Mouse (Mus musculus) brain, adult 2 months (tissue): ENCODE data around the gene Gm11627.

ENCODE experiments used
- DNase-seq: peaks from one replicate; pipeline ENCODE4 v3.0.0; 2011; ENCODE audit warnings: low read depth, low spot score

Gm11627 gene

GRCm38 (mm10) chr11:102602816-102603495 lies 23.7 kb upstream of the Gm11627 start:
- DNase-seq, result no peak

DNA sequence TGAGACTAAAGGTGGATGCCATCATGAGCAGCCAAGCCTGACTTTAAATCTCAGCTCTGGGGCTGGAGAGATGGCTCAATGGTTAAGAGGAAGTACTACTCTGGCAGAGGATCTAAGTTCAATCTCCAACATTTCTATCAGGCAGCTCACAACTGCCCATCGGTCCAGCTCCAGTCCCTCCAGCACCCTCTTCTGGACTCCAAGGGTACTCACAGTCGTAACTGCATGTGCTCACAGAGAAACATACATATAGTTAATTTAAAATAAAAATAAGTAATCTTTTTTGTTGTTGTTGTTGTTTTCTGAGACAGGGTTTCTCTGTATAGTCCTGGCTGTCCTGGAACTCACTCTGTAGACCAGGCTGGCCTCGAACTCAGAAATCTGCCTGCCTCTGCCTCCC lies 20.7 kb upstream of the Gm11627 start:
- no peak for DNase-seq

DNA sequence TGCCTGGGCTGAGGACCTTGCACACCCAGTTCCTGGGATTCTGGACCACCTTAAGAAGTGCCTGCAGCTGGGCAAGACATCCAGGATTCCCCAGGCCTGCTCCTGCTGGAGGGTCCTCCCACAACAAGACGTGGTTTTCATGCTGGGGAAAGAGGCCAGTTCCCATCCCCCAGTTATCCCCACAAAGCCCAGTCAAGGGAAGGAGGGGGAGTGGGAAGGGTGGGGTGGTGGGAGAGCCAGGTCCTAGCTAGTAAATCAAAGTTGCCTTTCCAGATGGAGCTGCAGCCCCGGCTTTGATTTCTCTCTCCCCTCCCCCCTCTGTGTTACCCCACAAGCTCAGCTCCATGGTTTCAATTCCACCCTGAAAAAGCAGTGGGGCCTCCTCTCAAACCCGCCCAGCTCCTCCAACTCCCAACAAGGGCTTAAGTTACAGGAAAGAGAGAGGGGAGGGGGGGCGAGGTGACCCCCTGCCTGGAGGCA lies 16.1 kb upstream of the Gm11627 start:
- DNase-seq, result no peak

DNA sequence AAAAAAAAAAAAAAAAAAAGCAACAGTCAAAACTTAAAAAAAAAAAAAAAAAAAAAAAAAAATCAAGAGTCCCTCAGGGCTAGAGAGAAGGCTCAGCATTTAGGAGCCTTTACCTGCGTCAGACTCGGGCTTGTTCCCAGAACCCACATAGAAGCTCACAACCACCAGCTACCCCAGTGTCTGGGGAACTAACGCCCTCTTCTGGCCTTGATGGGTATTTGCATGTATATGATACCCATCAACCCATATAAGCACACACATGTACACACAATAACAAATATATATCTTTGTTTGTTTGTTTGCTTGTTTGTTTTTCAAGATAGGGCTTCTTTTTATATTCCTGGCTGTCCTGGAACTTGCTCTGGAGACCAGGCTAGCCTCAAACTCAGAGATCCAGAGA lies 8.3 kb upstream of the Gm11627 start:
- no peak for DNase-seq

DNA sequence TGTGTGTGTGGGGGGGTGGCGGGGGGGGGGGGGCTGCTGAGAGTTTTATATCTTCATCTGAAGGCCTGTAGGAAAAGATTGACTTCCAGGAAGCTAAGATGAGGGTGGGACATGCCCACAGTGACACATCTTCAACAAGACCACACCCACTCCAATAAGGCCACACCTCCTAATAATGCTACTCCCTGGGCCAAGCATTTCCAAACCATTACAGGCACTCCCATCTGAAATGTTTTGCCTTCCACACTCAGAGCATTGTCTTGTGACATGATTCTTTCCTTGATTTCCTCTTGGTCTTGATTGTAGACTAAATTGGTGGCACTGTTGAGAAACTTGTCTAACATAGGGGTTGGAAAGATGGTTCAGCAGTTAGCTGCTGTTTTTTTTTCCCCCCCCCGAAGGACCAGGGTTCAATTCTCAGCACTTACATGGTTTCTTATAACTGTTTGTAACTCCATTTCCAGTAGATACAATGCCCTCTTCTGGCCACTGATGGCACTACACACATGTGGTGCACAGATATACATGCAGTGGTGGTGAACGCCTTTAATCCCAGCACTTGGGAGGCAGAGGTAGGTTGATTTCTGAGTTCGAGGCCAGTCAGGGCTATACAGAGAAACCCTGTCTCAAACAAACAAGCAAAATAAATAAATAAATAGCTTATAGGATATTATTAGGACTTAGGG lies 7.3 kb upstream of the Gm11627 start:
- no peak for DNase-seq

DNA sequence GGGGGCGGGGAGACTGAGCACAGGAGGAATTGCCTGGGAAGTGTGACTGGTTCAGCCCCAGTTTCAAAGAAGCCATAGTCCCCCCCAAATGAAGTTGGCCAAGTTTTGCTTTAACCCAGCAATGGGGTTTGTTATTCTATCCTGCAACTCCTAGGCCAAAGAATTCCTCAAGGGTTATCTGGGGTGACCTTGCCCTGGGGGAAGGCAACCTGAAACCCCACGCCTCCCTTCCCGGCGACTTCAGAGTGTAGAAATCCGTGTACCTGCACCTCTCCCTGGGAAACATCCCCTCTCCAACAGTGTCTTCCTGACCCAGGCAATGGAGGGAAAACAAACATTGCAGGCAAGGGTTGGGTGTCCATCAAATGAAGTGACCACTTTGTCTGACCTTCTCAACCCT lies 3.5 kb upstream of the Gm11627 start:
- no peak for DNase-seq

- no peak for DNase-seq
Observed at GRCm38 (mm10) chr11:102582016-102582610, 2.9 kb upstream of the Gm11627 start.

- DNase-seq, result no peak
Observed at GRCm38 (mm10) chr11:102581281-102582015, 2.2 kb upstream of the Gm11627 start.

- DNase-seq, result no peak
Observed at GRCm38 (mm10) chr11:102580034-102580330, 721 bp upstream of the Gm11627 start.

- peak; percentile 73 for DNase-seq
Observed at GRCm38 (mm10) chr11:102578341-102579118, 731 bp downstream of the Gm11627 start.

GRCm38 (mm10) chr11:102576050-102576754 lies 3.1 kb downstream of the Gm11627 start:
- DNase-seq, result no peak

DNA sequence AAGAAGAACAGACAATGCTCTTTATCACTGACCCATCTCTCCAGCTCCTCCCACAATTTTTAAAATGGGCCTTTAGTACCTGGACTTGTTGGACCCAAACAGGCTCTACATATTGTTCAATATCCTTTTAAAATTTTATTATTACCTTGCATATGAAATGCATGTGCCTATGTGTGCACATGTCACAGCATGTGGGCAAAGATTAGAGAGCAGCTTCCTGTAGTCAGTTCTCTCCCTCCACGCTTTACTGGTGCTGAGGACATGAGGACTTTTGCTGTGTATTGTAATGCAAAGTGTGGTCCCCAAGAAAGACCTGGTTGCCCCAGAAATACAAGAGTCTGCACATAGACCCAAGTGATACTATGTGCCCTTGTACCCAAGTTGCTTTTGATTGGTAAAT lies 4.2 kb downstream of the Gm11627 start:
- no peak for DNase-seq

DNA sequence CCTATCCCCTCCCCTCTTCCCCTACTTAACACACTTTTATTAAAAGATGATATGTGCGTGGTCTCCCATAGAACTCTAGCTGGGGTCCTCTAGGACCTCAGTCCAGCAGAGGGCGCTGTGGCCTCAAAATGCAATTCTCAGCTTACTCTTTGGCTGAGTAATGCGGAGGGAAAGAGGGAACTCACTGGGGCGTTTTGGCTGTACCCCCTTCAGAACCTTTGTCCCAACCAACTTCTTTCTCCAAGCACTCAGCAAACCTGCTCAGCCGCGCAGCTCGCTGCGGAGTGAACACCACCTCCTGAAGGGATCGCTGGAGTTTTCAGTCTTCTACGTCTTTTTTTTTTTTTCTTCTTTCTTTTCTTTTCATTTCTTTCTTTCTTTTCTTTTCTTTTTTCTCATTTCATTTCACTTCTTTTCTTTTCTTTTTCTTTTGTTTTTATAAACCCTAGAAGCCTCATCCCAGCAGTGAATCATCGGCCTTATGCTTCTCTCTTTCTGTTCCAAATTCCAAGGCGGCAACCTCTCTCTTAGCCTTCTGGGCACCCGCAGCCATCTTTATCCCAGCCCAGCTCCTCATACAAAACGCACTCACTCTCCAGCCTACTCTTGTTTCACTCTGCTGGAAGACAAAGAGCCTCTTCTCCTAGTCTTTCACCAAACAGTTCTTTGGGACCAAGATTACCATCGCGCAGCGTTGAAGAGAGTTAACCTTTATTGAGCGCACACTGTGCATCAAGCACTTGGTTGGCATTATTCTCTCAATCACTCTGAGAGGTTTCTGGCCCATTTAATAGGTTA lies 6.2 kb downstream of the Gm11627 start:
- peak; percentile 88 for DNase-seq

- DNase-seq, result no peak
Observed at GRCm38 (mm10) chr11:102568756-102569377, 10.4 kb downstream of the Gm11627 start.

- DNase-seq, result no peak
Observed at GRCm38 (mm10) chr11:102568191-102568590, 11.1 kb downstream of the Gm11627 start.

GRCm38 (mm10) chr11:102567723-102568122 lies 11.5 kb downstream of the Gm11627 start:
- no peak for DNase-seq

- DNase-seq, result no peak
Observed at GRCm38 (mm10) chr11:102567157-102567556, 12.1 kb downstream of the Gm11627 start.

DNA sequence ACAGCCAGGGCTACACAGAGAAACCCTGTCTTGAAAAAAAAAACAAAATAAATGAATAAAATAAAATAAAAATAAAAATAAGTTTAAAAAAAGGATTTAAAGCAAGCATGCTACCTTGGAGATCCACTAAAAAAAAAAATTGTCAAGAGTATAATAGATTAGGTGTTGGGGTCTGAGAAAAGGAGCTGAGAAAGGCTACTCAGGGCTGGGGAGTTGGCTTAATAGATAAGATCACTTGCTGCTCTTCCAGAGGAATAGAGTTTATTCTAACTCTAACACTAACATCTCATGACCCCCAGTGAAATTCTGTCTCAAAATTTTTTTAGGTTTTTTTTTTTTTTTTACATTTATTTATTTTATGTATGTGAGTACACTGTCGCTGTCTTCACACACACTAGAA lies 13.0 kb downstream of the Gm11627 start:
- DNase-seq, result no peak

DNA sequence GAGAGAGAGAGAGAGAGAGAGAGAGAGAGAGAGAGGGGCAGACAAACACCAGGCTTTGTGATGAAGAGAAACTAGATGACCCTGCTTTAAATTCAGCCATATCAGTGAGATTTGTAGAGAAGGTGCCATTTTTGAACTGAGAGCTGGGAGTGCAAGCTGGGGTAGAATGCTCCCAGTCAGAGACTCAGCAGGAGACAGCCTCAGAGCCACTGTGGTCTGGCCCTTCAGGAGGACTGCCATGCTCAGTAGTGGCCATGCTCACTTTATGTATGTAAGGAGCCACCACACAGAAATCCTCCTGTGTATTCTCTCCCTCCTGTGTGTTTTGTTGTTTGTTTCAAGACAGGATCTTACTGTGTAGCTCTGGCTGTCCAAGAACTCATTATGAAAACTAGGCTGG lies 13.5 kb downstream of the Gm11627 start:
- DNase-seq, result no peak
